Mouse (Mus musculus) liver, adult 2 months (tissue): Measurements from ENCODE around the gene Ppp1r3e. TPM values are rescaled to one million over a fixed set of nuclear protein-coding genes. Genes with fewer than 3 reads are reported as not detected.

ENCODE experiments used
- DNase-seq: peaks from one replicate; pipeline ENCODE4 v3.0.0-alpha.2; 2011; ENCODE audit warnings: low read depth, low spot score; ENCODE audit errors: extremely low read depth
- H3K27ac ChIP-seq: fragments of 200-500 bp; replicated peaks from 2 replicates; pipeline ENCODE4 v1.5.1; 2012; ENCODE audit warnings: low read depth, mild to moderate bottlenecking, control low read depth, inconsistent platforms, low read length; ENCODE audit not compliant: insufficient read depth
- H3K27me3 ChIP-seq: fragments of 200-500 bp; 2 replicates; pipeline ENCODE4 v1.6.1; 2012; ENCODE audit warnings: mild to moderate bottlenecking, moderate library complexity, low read length, inconsistent platforms; ENCODE audit not compliant: control insufficient read depth, insufficient read depth
- H3K36me3 ChIP-seq: fragments of 200-500 bp; 2 replicates; pipeline ENCODE4 v1.6.1; 2012; ENCODE audit warnings: low read length, inconsistent platforms; ENCODE audit not compliant: control insufficient read depth, insufficient read depth
- H3K4me1 ChIP-seq: fragments of 200-500 bp; 2 replicates; pipeline ENCODE4 v1.6.1; 2011; ENCODE audit warnings: low read length; ENCODE audit not compliant: control insufficient read depth, insufficient read depth
- H3K4me3 ChIP-seq: fragments of 200-500 bp; 2 replicates; pipeline ENCODE4 v1.5.1; 2011; ENCODE audit warnings: low read depth, mild to moderate bottlenecking, control low read depth, low read length, moderate library complexity; ENCODE audit not compliant: insufficient read depth
- H3K79me2 ChIP-seq: fragments of 200-500 bp; 2 replicates; pipeline ENCODE4 v1.6.1; 2012; ENCODE audit warnings: inconsistent platforms, mild to moderate bottlenecking, low read length, moderate library complexity; ENCODE audit not compliant: control insufficient read depth, insufficient read depth
- H3K9ac ChIP-seq: fragments of 200-500 bp; 2 replicates; pipeline ENCODE4 v1.6.1; 2012; ENCODE audit warnings: low read depth, mild to moderate bottlenecking, control low read depth, inconsistent platforms, low read length
- CTCF ChIP-seq: fragments of 200-500 bp; IDR thresholded peaks from 2 replicates; pipeline ENCODE4 v1.5.1; 2011; ENCODE audit warnings: low read depth, low read length, control low read depth
- POLR2A ChIP-seq: fragments of 200-500 bp; IDR thresholded peaks from 2 replicates; pipeline ENCODE4 v1.6.1; 2011; ENCODE audit warnings: low read length, control low read depth; ENCODE audit not compliant: insufficient read depth; ENCODE audit errors: extremely low read depth
- WGBS: fragments of 180-500 bp; shearing (Covaris S2); methylation state at CpG from one replicate; pipeline ENCODE4 v1.1.7; 2018; 5-methylcytosine and 5-hydroxymethylcytosine counted together
- polyA plus RNA-seq: library from polyadenylated mRNA; depleted of rRNA; stranded (reverse); fragments of >200 nt; gene quantifications from 2 replicates; pipeline ENCODE4 v1.2.3, GENCODE M21; 2012
- total RNA-seq: library from RNA; depleted of rRNA; stranded (reverse); fragments of >200 nt; gene quantifications from 2 replicates; pipeline ENCODE4 v1.2.3, GENCODE M21; 2014

Gene Ppp1r3e
- total and polyA plus RNA-seq, 2 experiments: 4.9 to 7.5 TPM

DNA sequence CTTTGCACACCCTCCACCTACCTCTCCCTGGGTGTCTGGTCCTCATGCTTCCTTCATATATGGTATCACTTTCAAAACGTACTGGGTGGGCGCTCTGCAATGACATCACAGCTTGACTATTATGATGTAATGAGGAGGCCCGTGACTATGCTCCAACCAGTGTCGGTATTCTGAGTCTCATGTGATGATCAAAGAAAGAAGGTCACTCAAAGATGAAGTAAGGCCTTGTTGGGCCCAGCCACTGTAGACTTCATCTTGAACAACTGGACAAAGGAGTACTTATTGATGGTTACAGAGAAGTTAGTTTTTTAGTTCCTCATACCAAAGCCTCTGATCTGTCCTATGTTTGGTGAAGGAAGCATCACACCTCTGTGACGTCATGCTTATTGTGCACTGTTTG, 6.5 kb downstream of the Ppp1r3e start, which contains the start of gene Homez:
TSS of gene Homez (minus strand) at position 101 of the 400 bp plus-strand sequence.
- peaks cover 1% of the 10 kb centered on the region; the same call in 1 of the 2 replicates for H3K4me1 ChIP-seq
- no peak within 1 kb of the TSS for H3K9ac ChIP-seq
- H3K36me3 ChIP-seq: no peaks in the 10 kb centered on the region
- no peaks in the 10 kb centered on the region for H3K79me2 ChIP-seq
- TF ChIP-seq CTCF (no peak), POLR2A (no peak)
- H3K27me3 ChIP-seq: no peaks in the 10 kb centered on the region
- H3K4me3 ChIP-seq: no peak within 1 kb of the TSS
- no peak for DNase-seq
- WGBS: 93% methylated on average over 5 of the region's 5 CpGs
- H3K27ac ChIP-seq: no peak within 1 kb of the TSS

DNA sequence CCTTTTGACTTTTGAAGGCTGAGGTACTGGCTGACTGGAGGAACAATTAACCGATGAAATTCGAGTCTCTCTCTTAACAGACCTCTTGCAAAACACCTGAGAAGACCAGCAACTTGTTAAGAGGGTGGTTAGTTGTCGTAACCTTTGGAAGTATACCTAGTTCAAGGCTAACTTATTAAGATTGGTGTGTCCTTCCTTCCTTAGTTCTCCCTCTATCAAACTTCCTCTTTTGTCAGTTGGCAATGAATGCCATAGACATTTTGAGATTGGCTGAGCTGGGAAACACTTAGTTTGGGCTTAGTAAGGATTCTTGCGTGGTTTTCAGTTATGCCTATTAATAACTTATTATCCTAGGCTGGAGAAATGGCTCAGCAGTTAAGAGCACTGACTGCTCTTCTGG, 9.3 kb downstream of the Ppp1r3e start:
- Histone ChIP-seq H3K4me3 (no peak overlapping the region), H3K27me3 (no peaks in the 10 kb centered on the region), H3K4me1 (no peaks in the 10 kb centered on the region), H3K27ac (no peak overlapping the region), H3K36me3 (no peaks in the 10 kb centered on the region), H3K79me2 (no peaks in the 10 kb centered on the region), H3K9ac (no peak overlapping the region)
- DNase-seq: no peak
- no peak for TF ChIP-seq CTCF
- no peak for TF ChIP-seq POLR2A
- WGBS: 83% methylated on average over 4 of the region's 4 CpGs

GRCm38 (mm10) chr14:54866936-54867335, 10.4 kb downstream of the Ppp1r3e start:
- H3K9ac ChIP-seq: no peak overlapping the region
- WGBS: 61% methylated on average over 5 of the region's 5 CpGs
- H3K36me3 ChIP-seq: no peaks in the 10 kb centered on the region
- no peak overlapping the region for H3K27ac ChIP-seq
- no peak for TF ChIP-seq POLR2A
- TF ChIP-seq CTCF: peak; percentile 68
- H3K79me2 ChIP-seq: no peaks in the 10 kb centered on the region
- no peaks in the 10 kb centered on the region for H3K27me3 ChIP-seq
- no peak for DNase-seq
- no peak overlapping the region for H3K4me3 ChIP-seq
- no peaks in the 10 kb centered on the region for H3K4me1 ChIP-seq

DNA sequence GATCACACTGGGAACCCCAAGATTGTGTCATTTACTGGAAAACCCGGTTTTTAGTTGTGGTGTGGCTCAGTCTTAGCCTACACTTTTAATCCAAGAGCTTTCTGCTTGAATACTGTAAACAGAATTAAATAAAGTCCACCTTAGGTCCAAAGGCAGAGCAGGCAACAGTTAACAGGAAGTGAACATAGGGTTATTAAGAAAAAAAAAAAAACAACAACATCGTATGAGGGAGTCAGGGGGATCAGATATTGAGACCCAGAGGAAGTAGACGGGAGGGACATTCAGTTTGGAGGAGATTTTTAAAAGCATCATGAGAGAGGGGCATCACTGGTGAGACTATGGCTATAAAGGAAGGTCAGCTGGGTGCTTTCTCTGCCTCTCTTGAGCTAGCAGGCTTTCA, 11.1 kb downstream of the Ppp1r3e start:
- Histone ChIP-seq H3K79me2 (no peaks in the 10 kb centered on the region), H3K4me1 (no peaks in the 10 kb centered on the region), H3K36me3 (no peaks in the 10 kb centered on the region), H3K4me3 (no peak overlapping the region), H3K9ac (no peak overlapping the region), H3K27ac (no peak overlapping the region), H3K27me3 (no peaks in the 10 kb centered on the region)
- no peak for DNase-seq
- TF ChIP-seq CTCF: no peak
- TF ChIP-seq POLR2A: no peak
- 62% methylated on average over 3 of the region's 3 CpGs for WGBS

- no peaks in the 10 kb centered on the region for H3K79me2 ChIP-seq
- WGBS: 73% methylated on average over 5 of the region's 5 CpGs
- DNase-seq: no peak
Measured at GRCm38 (mm10) chr14:54865626-54866025, 11.7 kb downstream of the Ppp1r3e start.

GRCm38 (mm10) chr14:54864313-54865036, 12.9 kb downstream of the Ppp1r3e start:
- Histone ChIP-seq H3K36me3 (no peaks in the 10 kb centered on the region), H3K27ac (0 out of 2 replicates have a peak overlapping the region, but pooled peaks have one; percentile 8), H3K27me3 (no peaks in the 10 kb centered on the region), H3K4me3 (peak overlapping the region; percentile 68), H3K4me1 (no peaks in the 10 kb centered on the region), H3K79me2 (no peaks in the 10 kb centered on the region), H3K9ac (peak overlapping the region; percentile 45)
- WGBS: 15% methylated on average over 21 of the region's 21 CpGs
- TF ChIP-seq CTCF (no peak), POLR2A (no peak)
- DNase-seq: no peak

More at GRCm38 (mm10) chr14:54865626-54866025, 11.7 kb downstream of the Ppp1r3e start:
- Histone ChIP-seq H3K9ac (no peak overlapping the region), H3K27ac (no peak overlapping the region), H3K36me3 (no peaks in the 10 kb centered on the region), H3K4me3 (no peak overlapping the region), H3K27me3 (no peaks in the 10 kb centered on the region), H3K4me1 (no peaks in the 10 kb centered on the region)
- TF ChIP-seq CTCF: no peak
- TF ChIP-seq POLR2A: no peak
